Mouse (Mus musculus) bone marrow macrophage, adult 2 months (primary cell): ENCODE data around the gene Abca4. TPM values are rescaled to one million over a fixed set of nuclear protein-coding genes. Genes with fewer than 3 reads are reported as not detected.

ENCODE experiments used
- H3K27ac ChIP-seq: 2 replicates; pipeline ENCODE4 v1.5.1; 2012; ENCODE audit warnings: low read depth, low read length; ENCODE audit not compliant: insufficient read depth
- H3K4me1 ChIP-seq: 2 replicates; pipeline ENCODE4 v1.6.1; 2012; ENCODE audit warnings: low read length; ENCODE audit not compliant: control insufficient read depth, insufficient read depth
- H3K4me3 ChIP-seq: 2 replicates; pipeline ENCODE4 v1.5.1; 2012; ENCODE audit warnings: mild to moderate bottlenecking, low read length, moderate library complexity; ENCODE audit not compliant: insufficient read depth
- CTCF ChIP-seq: IDR thresholded peaks from 2 replicates; pipeline ENCODE4 v1.5.1; 2012; ENCODE audit warnings: low read depth, mild to moderate bottlenecking, low read length, moderate library complexity
- POLR2A ChIP-seq: IDR thresholded peaks from 2 replicates; pipeline ENCODE4 v1.6.1; 2012; ENCODE audit warnings: mild to moderate bottlenecking, low read depth, low read length, borderline replicate concordance
- polyA plus RNA-seq: library from polyadenylated mRNA; stranded (reverse); fragments of >200 nt; gene quantifications from 2 replicates; pipeline ENCODE4 v1.2.4, GENCODE M21; 2012; ENCODE audit not compliant: missing spikeins, insufficient read depth, insufficient read length

Gene Abca4
- polyA plus RNA-seq, 1 experiment, result not detected

DNA sequence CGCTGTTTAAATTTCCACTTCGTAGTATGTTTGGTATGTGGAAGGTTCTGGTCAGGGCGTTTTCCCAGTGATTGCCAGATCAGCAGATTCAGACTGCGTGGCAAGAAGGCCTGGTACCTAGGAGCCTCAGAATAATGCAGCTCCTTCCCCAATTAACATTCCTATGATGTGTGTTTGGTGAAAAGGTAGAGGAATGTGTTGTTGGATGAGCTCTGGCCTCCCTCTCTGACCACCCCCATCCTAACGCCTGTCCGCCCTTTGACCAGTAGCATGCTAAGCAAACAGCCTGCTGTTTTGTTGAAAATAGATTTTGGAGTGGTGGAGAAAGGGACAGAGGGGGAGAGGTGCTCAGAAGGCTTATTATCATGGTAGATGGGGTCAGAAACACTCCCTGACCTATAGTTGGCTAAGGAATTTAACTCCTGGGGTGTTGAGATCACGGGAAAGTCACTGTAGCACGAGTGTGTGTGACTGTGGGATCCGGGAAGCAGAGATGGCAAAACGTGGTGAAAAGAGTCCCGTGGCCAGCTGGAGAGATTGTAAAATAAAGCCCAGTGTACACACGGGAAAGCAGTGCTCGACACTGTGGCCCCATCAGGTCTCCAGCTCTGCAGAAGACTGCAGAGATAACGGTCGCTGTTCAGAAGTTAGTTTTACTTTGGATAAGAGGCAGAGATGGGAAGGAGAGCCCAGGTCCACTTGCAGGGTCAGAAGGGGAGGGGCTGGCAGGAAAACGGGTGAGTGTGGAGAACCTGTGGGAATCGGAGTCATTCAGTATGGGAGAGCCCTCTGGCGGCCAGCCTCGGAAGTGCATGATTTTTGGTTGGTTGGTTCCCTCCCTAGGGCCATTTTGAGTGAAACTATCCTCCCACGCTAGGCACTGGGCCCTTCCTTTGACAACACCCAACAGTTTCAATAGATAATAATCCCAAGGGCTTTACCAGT is 59.9 kb downstream of the Abca4 start:
- Histone ChIP-seq H3K4me1 (no peaks in the 10 kb centered on the region), H3K27ac (no peak overlapping the region), H3K4me3 (no peak overlapping the region)
- peak; percentile 83 for TF ChIP-seq CTCF
- no peak for TF ChIP-seq POLR2A

DNA sequence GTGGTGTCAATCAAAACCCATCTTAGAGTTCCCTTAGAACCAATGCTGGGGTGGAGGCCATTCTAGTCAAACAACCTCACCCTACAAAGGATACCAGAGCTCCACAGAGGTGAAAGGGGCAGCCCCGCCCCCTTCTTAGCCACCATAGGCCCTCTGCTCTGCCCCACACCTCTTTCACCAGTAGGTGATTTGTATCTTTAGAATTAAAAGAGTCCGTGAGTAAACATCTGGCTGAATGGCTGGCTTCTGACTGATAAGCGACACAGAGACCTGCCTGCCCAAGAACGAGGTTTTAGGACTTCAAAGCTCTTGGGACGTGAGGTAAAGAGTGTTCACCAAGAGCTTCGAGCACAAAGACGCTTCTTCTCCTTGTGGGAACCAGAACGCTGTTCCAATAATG is 62.7 kb downstream of the Abca4 start:
- H3K4me1 ChIP-seq, result no peaks in the 10 kb centered on the region
- no peak for TF ChIP-seq POLR2A
- no peak for TF ChIP-seq CTCF
- H3K4me3 ChIP-seq, result no peak overlapping the region
- H3K27ac ChIP-seq, result no peak overlapping the region

DNA sequence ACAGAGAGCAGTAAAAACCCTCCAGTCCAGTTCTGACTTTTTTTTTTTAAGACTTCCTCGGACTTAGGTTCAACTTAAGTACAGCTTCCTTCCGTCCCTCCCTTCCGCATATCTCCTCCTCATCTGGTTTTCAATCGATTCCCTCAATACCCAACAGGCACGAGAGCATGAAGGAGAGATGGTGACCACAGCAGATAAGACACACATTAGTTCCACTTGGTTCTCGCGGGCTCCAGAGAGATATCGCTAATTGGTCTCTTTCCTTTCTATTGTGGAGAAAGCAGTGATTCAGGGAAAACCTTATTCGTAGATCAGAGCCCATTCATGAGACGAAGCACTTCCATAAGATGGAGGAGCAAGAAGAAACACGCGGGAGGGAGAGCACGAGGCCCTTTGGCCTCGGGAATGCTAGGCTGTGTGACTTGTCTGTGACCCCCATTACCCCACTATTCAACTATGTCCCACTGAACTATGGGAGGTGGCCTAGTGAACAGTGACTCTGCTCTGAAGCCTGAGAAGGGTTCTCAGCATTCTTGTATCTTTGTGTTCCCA is 63.5 kb downstream of the Abca4 start:
- H3K4me3 ChIP-seq, result no peak overlapping the region
- no peak overlapping the region for H3K27ac ChIP-seq
- H3K4me1 ChIP-seq, result no peaks in the 10 kb centered on the region
- TF ChIP-seq CTCF (no peak), POLR2A (no peak)

DNA sequence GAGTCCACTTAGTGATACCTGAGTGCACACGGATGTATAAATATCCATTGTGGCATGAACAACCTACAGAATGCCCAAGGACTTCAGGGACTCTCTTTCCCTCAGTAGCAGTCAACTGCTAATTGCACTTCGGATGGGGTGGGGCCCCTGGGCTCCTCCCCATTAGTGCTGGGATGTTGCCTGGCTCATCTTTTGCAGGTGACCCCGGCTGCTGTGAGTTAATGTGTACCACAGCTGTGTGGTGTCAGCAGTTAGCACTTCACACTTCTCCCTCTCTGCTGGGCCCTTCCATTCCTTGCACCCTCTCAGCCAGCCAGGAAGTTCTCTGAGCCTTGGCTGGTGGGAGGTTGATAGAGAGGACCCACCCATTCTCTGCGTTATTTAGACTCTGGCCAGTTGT is 65.2 kb downstream of the Abca4 start:
- H3K4me1 ChIP-seq, result no peaks in the 10 kb centered on the region
- H3K27ac ChIP-seq, result no peak overlapping the region
- no peak for TF ChIP-seq CTCF
- TF ChIP-seq POLR2A, result no peak
- no peak overlapping the region for H3K4me3 ChIP-seq

DNA sequence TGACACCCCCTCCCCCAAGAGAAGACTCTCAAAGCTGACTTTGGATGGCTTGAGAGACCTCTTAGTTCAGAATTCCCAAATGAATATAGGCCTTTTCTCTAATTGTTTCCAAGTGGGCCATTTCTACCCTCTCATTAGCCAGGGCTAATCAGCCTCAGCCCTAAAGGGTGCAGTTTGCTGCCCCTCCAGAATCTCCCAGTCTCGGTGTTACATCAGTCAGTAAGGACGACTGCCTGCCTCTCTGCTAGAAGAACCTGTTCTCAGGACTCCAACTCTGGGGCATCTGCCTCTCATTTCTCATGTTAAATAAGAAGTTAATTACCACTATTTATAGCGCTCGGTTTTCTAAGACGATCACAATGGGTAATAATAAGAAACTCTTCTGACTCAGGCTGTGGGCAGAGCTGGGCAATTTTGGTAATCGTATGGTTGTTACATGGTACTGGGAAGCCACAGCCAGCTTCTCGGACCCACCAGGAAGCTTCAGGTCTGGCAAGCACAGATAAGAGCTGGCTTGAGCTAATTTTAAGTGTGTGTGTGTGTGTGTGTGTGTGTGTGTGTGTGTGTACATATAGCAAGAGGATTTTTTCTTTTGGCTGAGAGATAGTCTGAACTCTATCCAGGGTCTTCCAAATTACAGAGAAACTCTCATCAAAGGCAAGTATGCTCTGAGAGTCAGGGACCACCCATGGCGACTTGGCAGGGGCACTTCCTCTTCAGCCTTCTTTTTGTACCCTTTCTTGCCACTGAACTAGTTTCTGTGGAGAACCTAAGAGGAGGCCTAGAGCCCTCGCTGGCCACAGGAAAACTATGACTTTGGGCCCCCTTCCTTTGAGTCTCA is 67.1 kb downstream of the Abca4 start:
- TF ChIP-seq CTCF (no peak), POLR2A (no peak)
- no peak overlapping the region for H3K27ac ChIP-seq
- H3K4me3 ChIP-seq, result no peak overlapping the region
- no peaks in the 10 kb centered on the region for H3K4me1 ChIP-seq

DNA sequence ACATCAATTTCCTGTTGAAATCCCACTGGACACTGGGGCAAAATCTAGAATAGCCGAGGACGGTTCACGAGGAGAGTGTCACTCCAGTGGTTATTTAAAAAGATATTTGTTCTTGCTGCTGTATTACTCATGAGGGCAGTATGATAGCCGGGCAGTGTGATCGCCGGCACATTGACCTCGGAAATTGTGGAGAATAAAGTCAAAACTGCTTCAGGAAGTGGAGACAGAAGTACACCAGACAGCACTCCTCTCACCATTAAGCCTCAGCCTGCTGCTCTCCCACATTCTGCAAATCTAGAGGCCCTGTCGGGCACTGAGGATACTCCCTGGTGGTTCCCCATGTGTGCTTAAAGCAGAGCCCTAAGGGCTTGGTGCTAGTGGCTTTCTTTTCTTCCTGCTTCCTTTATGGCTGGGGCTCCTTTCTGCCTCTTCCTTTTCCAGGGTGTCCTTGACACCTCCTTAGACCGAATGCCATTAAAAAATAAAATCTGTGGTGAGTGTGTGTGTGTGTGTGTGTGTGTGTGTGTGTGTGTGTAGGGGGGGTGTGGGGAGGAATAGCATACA is 74.5 kb downstream of the Abca4 start:
- H3K4me3 ChIP-seq, result no peak overlapping the region
- no peaks in the 10 kb centered on the region for H3K4me1 ChIP-seq
- no peak overlapping the region for H3K27ac ChIP-seq
- TF ChIP-seq CTCF (no peak), POLR2A (no peak)

DNA sequence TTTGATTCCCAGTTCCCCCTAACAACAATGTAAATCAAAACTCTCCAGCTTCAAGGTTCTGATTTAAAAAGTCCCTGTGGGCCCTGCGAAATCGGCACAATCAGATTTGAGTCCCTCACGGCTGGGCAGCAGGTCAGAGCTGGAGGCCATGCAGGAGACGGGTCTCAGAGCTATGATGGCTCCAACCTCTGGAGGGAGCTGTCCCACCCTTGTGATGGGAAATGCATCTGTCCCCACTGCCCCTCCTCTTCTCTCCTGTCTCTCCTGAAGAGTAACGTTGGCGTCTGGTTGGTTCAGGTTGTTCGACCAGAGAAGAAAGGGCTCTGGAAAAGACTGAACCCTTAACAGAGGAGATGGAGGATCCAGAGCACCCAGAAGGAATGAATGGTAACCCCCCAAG is 75.5 kb downstream of the Abca4 start:
- H3K4me1 ChIP-seq, result no peaks in the 10 kb centered on the region
- no peak overlapping the region for H3K4me3 ChIP-seq
- TF ChIP-seq CTCF (no peak), POLR2A (no peak)
- H3K27ac ChIP-seq, result no peak overlapping the region

DNA sequence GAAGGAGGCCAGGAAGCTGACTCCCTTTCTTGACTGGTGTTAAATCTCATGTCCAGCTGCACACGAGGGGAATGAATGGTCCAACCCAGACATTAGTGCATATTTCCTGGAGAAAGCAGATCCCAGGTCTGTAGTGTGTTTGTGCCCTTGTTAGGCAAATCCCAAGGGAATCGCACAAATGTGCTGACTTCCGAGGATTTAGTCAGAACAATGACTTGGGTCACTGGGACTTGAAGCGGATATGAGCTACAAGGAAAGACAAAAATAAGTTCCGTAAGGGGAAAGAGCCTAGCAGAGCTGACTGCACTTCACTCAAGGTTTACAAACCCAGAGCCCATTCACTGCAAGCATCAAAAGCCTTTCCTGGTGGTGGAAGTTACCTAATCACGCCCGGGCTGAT is 76.0 kb downstream of the Abca4 start:
- Histone ChIP-seq H3K4me1 (no peaks in the 10 kb centered on the region), H3K4me3 (no peak overlapping the region), H3K27ac (no peak overlapping the region)
- TF ChIP-seq CTCF (no peak), POLR2A (no peak)

DNA sequence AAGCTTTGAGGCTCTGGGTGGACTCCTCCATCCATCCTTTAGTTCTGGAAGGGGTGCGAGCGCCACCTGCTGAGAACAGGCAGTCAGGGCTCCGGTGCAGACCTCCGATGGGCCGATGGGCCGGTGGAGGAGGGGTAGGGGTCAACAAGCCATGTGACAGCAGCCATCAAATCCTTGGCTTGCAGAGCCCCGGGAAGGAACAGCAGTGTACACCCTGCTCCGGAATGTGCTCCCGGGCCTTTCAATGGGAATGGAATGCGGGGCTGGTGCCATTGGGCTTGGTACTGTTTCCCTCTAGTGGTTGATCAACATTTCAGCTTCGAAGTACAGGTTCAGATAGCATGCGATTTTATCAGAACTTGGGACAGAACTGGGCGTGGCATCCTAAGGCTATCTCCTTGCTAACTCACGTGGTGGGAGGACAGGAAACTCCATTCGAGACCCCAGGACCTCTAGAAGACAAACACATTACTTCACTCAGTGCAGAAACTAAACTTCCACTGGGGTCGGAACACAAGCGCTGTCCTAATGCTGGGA is 78.0 kb downstream of the Abca4 start:
- TF ChIP-seq CTCF (peak; percentile 86), POLR2A (no peak)
- H3K4me3 ChIP-seq, result peak overlapping the region; percentile 59
- H3K4me1 ChIP-seq, result no peaks in the 10 kb centered on the region
- H3K27ac ChIP-seq, result no peak overlapping the region

DNA sequence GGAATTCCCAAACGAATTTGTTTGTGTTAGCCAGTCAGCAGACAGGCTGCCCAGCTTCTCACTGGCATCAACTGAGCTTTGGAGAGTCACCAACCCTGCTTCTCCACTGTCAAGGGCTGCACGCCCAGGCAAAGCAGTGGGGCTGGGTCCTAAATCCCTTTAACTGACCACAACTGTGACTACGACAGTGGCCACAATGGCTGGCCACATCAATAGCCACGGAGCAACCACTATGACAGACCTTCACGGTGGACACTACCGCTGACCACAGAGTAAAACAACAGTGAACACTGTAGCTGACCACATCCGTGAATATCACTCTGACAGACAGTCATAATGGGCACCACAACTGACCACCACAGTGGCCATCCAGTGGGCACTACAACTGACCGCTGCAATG is 78.6 kb downstream of the Abca4 start:
- no peak overlapping the region for H3K4me3 ChIP-seq
- TF ChIP-seq POLR2A, result no peak
- TF ChIP-seq CTCF, result no peak
- no peaks in the 10 kb centered on the region for H3K4me1 ChIP-seq
- no peak overlapping the region for H3K27ac ChIP-seq
